Mouse (Mus musculus) kidney, postnatal 14 days (tissue): Measurements from ENCODE around the gene Kcnmb2.

Source experiments
- DNase-seq: peaks from one replicate; pipeline ENCODE4 v3.0.0; 2022; ENCODE audit warnings: mixed read lengths

The Kcnmb2 gene

GRCm38 (mm10) chr3:32149851-32150570 is 247.7 kb downstream of the Kcnmb2 start:
- DNase-seq, result no peak

DNA sequence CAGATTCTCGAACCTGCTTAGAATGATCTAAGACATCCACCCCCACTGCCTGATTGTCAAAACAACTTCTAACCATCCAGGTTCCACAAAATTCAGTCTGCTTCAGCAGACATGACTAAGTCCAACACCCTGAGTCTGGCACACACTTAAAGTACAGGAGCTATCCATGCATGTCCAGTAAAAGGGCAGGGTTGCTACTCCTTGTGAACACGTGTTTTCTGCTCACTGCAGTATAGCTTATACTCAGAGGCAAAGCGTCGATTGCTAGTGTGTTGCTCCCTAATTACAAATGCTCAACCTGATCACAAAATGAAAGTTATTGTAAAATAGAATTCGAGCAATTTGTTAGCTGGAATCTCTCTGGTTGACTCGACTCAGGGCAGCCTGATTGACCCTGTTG is 278.2 kb downstream of the Kcnmb2 start:
- DNase-seq, result no peak

DNA sequence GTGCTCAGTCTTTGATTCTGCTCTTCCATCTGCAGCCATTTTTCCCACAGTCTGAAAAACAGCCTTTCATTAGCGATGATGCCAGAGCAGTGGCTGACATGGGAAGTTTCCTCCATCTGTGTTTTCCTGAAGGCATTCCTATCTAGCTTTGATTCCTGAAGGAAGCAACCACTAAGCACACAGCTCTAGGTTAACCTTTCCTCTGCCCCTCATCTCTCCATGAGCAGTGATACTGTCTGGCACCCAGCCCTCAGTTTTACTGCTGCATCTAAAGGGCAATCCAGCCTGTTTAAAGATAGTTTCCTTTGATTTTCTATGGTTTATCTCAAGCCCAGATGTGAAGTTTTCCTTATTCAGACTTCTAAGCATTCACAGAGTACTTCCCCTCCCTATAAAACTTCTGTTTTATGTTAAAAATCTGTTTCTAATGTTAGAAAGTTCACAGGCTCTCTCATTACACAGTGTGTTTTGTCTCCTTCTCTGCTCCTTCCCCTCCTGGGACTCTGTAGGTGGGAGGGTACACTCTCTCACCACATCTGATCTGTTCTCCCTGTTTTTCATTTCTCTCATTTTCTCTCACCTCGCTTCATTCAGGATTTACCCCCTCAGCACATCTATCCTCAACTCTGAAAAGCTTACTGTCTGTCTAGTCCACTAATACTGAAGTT is 283.7 kb downstream of the Kcnmb2 start:
- no peak for DNase-seq

DNA sequence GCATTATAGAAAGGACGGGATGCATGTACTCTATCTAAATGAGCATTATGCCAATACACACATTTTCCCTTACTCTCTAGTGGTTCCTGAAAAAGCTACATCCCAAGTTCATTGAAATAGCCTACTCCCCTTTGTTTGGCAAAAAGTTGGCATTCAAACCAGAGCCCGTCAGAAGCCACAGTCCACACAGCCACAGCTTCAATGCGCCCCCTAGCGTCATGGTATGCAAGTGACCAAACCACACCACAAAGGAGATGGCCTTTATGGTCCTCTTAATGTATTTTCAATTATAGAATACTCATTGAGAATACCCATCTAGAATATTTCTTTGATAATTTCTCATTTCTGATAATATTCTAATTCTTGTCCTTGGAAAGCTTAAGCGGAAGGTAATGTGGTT is 286.2 kb downstream of the Kcnmb2 start:
- peak; percentile 51 for DNase-seq

GRCm38 (mm10) chr3:32188955-32189354 is 286.6 kb downstream of the Kcnmb2 start:
- no peak for DNase-seq

DNA sequence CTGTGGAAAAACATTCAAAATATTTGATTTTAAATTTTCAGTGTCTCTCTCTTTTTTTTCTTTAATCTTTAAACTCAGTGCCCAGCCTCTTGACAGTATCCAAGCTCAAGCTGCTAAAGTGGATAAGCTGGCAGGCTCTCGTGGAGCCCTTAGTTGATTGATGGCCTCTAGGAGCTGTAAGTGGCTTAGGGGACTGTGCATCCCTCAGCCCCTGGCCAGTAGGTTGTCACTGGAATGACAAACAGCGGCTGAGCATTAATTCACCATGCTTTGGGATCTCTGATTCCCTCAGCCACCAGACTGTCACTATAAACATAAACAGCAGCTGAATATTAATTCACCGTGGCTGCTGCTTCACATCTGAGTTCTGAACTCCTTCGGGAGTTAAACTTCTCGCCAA is 287.6 kb downstream of the Kcnmb2 start:
- no peak for DNase-seq

- no peak for DNase-seq
These were observed 291.7 kb downstream of the Kcnmb2 start for GRCm38 (mm10) chr3:32194014-32194413.

GRCm38 (mm10) chr3:32226755-32227154 is 324.4 kb downstream of the Kcnmb2 start:
- no peak for DNase-seq

DNA sequence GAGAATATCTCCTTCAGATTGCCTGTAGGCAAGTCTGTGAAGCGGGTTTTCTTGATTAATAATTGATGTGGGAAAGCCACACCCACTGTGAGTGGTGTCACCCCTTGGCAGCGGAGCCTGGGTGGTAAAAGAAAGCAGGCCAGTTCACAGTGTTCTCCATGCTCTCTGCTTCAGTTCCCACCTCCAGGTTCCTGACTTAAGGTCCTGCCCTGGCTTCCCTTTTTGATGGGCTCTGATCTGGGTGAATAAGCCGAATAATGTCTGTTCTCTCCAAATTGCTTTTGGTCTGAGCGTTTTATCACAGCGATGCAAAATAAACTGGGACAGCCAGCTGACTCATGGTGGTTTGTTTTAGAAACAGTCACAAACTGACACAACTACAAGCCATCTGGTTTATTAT is 334.5 kb downstream of the Kcnmb2 start:
- DNase-seq, result no peak
